Mouse (Mus musculus): ENCODE results near the gene Osbpl5. TPM values are rescaled to one million over a fixed set of nuclear protein-coding genes. Genes with fewer than 3 reads are reported as not detected.
A peak's percentile ranks its signal among the peaks of the same experiment; 100 is the strongest.

Osbpl5 gene
- total RNA-seq, 2 experiments from 2014 or later, result 28.7 to 32.2 TPM

DNA sequence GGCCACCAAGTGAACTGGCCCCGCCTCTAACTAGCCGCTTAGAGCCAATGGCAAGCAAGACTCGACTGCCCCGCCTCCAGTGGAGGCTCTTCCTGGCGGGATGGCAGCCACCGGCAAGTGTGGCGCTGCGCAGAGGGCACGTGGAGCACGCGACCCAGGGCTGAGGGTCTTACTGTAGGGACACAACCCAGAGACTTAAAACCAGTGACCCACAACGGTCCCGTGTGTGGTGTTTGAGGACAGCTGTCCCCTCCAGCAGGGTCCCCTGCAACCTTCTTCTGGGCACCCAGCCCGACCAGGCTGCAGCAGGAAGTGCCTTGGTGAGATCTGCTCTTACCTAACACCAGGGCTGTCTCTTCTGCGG lies 224 bp upstream of the Osbpl5 start:
- peak; percentile 77 to 82 for DNase-seq
- intact Hi-C loops (cut with DNase I), result loop anchor here (10.0 kb wide), 1 partner anchor 602 kb away; no protein-coding TSS in a partner anchor

DNA sequence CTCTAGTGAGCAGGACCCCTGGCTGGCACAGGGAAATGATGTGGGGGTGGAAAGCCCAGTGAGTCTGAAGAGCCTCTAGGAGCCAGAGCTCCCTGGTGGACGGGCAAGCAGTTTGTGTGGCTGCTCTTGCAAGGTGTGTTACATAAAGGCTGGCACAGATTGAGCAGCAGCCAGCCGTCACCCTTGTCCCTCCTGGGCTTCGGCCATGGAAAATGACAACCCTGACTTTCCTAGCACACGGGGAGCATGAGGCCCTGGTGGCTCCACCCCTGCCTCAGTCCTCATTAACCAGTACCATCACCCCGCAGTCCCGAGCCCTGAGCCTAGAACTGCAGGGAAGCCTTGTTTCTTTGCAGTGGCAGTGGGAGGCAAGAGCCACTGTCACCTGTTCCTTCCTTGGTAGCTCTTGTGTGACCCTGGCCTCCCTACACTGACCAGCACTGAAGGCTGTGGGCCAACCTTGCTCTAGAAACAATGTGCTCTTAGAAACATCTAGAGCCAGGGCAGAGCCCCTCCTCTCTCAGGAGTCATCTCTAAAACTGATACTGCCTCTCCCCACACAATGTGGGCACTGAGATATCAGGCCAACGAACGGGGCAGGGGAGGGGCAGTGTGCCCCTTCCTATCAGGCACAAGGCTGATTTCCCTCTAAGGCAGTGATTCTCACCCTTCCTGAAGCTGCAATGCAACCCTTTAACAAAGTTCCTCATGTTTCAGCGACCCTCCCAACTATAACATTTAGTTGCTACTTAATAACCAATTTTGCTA lies 1.2 kb downstream of the Osbpl5 start:
- intact Hi-C loops (cut with DNase I), result loop anchor here (10.0 kb wide), 1 partner anchor 601 kb away; no protein-coding TSS in a partner anchor
- DNase-seq, result no peak

DNA sequence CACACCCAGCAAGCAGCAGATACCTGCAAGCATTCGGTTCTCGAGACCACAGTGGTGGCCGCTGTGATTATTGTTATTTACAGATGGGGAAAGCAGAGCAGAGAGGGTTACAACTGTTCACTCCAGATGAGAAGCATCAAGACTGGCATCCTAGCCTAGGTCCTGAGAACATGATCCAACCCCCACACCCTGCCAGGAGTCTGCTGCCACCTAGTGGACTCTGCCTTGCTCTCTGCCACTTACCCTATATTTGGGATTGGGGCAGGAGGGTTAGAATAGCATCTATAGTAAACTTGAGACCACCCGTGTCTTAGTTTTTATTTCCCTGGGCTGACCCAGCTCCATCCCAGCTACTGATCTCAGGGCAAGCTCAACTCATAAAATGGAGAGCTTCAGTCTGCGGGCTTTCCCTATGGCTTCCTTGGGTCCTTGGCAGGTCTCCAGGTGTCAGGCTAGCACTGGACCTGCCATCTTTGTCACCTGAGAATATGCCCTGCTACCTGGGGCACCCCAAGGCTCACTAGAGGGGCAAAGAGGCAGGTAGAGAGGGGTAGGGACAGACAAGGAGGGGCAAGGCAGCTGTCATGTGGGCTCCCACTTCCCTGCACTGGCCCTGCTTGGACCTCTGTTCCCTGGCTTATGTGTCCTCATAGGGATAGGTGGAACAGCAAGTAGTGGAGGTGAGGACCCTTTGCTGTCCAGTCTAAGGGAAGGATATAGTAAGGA lies 2.6 kb downstream of the Osbpl5 start:
- DNase-seq, result peak; percentile 57 to 82
- intact Hi-C loops (cut with DNase I), result loop anchor here (10.0 kb wide), 1 partner anchor 599 kb away; no protein-coding TSS in a partner anchor

- no peak for DNase-seq
- intact Hi-C loops (cut with DNase I), result loop anchor here (10.0 kb wide), 1 partner anchor 598 kb away; no protein-coding TSS in a partner anchor
Measured at GRCm38 (mm10) chr7:143752606-143753005, 4.2 kb downstream of the Osbpl5 start.

GRCm38 (mm10) chr7:143752056-143752455 lies 4.7 kb downstream of the Osbpl5 start:
- DNase-seq, result no peak
- intact Hi-C loops (cut with DNase I), result loop anchor here (10.0 kb wide), 1 partner anchor 597 kb away; no protein-coding TSS in a partner anchor

GRCm38 (mm10) chr7:143751380-143751779 lies 5.4 kb downstream of the Osbpl5 start:
- no peak for DNase-seq
- intact Hi-C loops (cut with DNase I), result loop anchor here (10.0 kb wide), 1 partner anchor 597 kb away; no protein-coding TSS in a partner anchor

DNA sequence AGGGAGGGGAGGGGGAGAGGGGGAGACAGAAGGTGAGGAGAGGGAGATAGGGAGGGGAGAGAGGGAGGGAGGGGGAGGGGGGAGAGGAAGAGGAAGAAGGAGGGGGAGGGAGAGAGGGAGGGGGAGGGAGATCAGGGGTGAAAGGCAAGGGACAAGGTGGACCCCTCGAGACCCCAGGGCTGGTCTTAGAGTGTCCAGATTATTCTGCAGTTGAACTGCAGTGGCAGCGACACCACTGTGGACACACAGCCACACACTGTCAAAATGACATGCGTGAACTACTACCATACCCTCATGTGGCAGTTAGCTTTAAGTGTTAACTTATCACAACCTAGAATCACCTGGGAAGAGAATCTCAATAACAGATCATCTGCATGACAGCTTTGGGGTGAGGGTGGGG lies 7.7 kb downstream of the Osbpl5 start:
- intact Hi-C loops (cut with DNase I), result loop anchor here (2.0 kb wide), 1 partner anchor 164 kb away; no protein-coding TSS in a partner anchor
- DNase-seq, result no peak

DNA sequence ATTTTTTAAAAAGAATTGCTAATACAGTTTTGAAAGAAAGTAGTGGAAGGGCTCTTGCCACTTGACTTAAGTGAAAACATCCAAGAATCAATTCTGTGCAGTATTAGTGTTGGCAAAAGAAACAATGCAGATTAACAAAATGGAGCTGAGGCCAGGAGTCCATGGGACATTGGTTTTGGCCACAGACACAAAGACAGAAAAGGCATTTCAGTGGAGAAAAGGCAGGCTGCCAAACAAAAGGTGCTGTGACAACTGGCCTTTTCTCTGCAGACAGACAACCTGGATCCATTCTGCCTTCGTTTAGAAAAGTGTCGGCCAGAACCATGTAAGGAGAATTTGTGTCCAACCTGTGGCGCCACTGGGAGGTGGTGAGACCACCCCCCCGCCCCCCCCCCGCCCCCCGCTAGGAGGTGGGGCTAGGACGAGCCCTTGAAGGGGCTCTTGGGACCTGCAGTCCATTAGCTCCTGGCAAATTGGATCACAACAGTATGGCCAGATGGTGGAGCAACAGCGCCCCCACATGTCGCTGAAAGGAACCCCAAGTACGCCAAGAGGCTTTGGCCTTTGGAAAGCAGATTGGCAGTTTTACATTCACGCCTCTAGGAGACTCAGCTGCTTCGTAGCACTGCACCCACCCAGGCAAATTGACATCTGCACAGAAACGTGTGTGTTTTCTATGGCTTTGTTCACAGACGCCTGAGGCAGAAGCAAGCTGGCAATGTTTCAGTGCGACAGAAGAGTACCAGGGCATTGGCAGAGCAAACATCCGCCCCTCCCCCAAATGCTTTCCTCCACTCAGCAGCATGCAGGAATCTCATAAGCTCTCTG lies 8.5 kb downstream of the Osbpl5 start:
- DNase-seq, result peak; percentile 93 to 96
- intact Hi-C loops (cut with DNase I), result loop anchor here (1.0 to 2.0 kb wide), 2 partner anchors 42 to 163 kb away; no protein-coding TSS in a partner anchor

GRCm38 (mm10) chr7:143740653-143741052 lies 16.1 kb downstream of the Osbpl5 start:
- intact Hi-C loops (cut with DNase I), result no loop called here
- DNase-seq, result no peak

- DNase-seq, result peak; percentile 91 to 92
- intact Hi-C loops (cut with DNase I), result no loop called here
Measured at GRCm38 (mm10) chr7:143739511-143740461, 17.0 kb downstream of the Osbpl5 start.

GRCm38 (mm10) chr7:143738601-143739006 lies 18.2 kb downstream of the Osbpl5 start:
- intact Hi-C loops (cut with DNase I), result no loop called here
- peak; percentile 27 to 53 for DNase-seq

DNA sequence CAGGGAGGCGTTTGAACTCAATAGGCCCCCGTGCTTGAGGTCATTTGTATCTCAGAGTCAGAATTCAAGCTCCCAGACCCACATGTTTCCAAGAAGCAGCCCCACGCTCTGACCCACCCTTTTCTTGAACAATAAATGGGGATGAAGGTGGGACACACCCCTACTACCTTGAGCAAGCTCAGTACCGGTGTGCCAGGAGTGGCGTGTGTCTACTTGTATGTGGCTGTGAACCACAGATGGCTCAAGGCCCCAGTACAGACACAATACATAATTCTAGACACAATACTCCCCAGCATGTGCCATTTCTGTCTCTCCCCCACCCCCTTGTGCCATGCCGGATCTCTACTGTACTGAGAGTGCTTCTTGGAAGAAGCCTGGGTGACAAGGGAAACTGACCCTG lies 18.6 kb downstream of the Osbpl5 start:
- no peak for DNase-seq
- intact Hi-C loops (cut with DNase I), result no loop called here

GRCm38 (mm10) chr7:143733746-143734145 lies 23.0 kb downstream of the Osbpl5 start:
- DNase-seq, result no peak
- intact Hi-C loops (cut with DNase I), result no loop called here

- intact Hi-C loops (cut with DNase I), result no loop called here
- peak; percentile 32 to 57 for DNase-seq
Measured at GRCm38 (mm10) chr7:143729886-143730285, 26.9 kb downstream of the Osbpl5 start.

GRCm38 (mm10) chr7:143726396-143726795 lies 30.4 kb downstream of the Osbpl5 start:
- intact Hi-C loops (cut with DNase I), result no loop called here

GRCm38 (mm10) chr7:143723841-143724240 lies 32.9 kb downstream of the Osbpl5 start:
- DNase-seq, result no peak
- intact Hi-C loops (cut with DNase I), result no loop called here

More at GRCm38 (mm10) chr7:143726396-143726795, 30.4 kb downstream of the Osbpl5 start:
- no peak for DNase-seq

DNA sequence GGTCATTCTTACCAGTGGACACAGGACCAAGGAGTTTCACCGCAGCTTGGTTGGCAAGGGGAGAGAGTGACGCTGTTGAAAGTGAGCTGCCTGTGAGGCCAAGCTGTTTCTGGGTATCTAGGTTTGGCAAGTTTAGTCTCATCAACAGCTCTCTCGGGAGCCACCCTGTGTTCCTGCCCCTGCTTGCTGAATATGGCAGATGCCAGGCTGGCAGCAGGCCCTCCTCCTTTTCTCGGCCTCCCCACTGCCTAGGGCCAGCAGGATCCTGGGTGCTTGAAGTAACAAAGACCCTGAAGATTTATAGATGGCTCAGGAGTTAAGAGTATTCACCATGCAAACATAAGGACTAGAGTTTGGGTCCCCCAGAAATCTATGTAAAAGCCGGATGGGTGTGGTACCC lies 34.1 kb downstream of the Osbpl5 start:
- no peak for DNase-seq
- intact Hi-C loops (cut with DNase I), result no loop called here

DNA sequence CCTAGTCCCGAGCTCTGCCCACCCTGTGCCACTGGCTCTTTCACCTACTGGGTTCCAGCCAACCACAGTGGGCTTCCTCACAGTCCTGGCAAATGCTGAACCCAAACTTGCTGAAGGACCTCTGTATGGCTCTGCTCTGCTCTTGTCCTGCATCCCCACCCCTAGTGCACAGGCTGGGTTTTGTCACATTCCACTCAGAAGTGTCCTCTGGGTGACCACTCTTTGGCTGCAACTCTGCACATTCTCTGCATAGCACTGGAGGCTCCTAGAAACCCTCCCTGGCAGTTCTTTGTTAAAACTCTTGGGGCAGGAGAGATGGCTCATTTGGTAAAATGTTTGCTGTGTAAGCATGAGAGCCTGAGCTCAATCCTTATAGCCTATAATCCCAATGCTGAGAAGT lies 39.0 kb downstream of the Osbpl5 start:
- intact Hi-C loops (cut with DNase I), result no loop called here
- peak; percentile 45 to 65 for DNase-seq

- no peak for DNase-seq
- intact Hi-C loops (cut with DNase I), result no loop called here
Measured at GRCm38 (mm10) chr7:143713421-143713820, 43.4 kb downstream of the Osbpl5 start.
